Mouse (Mus musculus) liver, embryonic 14.5 days (tissue): ENCODE data around the gene Wwc2. TPM values are rescaled to one million over a fixed set of nuclear protein-coding genes. Genes with fewer than 3 reads are reported as not detected.

Experiments used
- ATAC-seq: fragments of 200-750 bp; cut with Nextera tagmentation; 2 replicates; pipeline ENCODE4 v1.8.0; 2017; ENCODE audit warnings: moderate number of reproducible peaks, mild to moderate bottlenecking, moderate library complexity; ENCODE audit not compliant: insufficient read depth
- DNase-seq, 3 experiments: peaks; one replicate each; pipeline ENCODE4 v3.0.0-alpha.2; 2012 to 2013; ENCODE audit warnings: low read depth in 3 of 3, low spot score in 3 of 3
- H3K27ac ChIP-seq: fragments of 300-500 bp; sonication (generic); 2 replicates; pipeline ENCODE4 v1.5.1; 2014; ENCODE audit warnings: moderate library complexity, mild to moderate bottlenecking, control low read depth, inconsistent platforms
- H3K27me3 ChIP-seq: fragments of 300-500 bp; sonication (generic); 2 replicates; pipeline ENCODE4 v1.6.1; 2014; ENCODE audit warnings: mild to moderate bottlenecking, low read length, moderate library complexity; ENCODE audit not compliant: control insufficient read depth, insufficient read depth
- H3K36me3 ChIP-seq: fragments of 300-500 bp; sonication (generic); replicated peaks from 2 replicates; pipeline ENCODE4 v1.6.1; 2014; ENCODE audit warnings: low read depth; ENCODE audit not compliant: control insufficient read depth, insufficient read depth
- H3K4me1 ChIP-seq, 2 experiments: fragments of 200-500 bp in 1 of 2; fragments of 300-500 bp in 1 of 2; sonication (generic) in 1 of 2; replicated peaks; 2 replicates each; pipeline ENCODE4 v1.6.1; 2012 to 2014; ENCODE audit warnings: antibody characterized with exemption in 1 of 2, inconsistent platforms in 1 of 2, low read length in 1 of 2; ENCODE audit not compliant: control insufficient read depth in 2 of 2, insufficient read depth in 2 of 2
- H3K4me2 ChIP-seq: fragments of 300-500 bp; sonication (generic); 2 replicates; pipeline ENCODE4 v1.6.1; 2014; ENCODE audit warnings: low read depth, mild to moderate bottlenecking, control low read depth, moderate library complexity
- H3K4me3 ChIP-seq, 2 experiments: fragments of 200-500 bp in 1 of 2; fragments of 300-500 bp in 1 of 2; sonication (generic) in 1 of 2; 2 replicates each; pipeline ENCODE4 v1.5.1; 2012 to 2014; ENCODE audit warnings: low read depth in 2 of 2, low read length in 2 of 2, mild to moderate bottlenecking in 2 of 2, control low read depth in 1 of 2, inconsistent platforms in 1 of 2, moderate library complexity in 1 of 2; ENCODE audit not compliant: insufficient read depth in 1 of 2
- H3K9ac ChIP-seq: fragments of 300-500 bp; sonication (generic); replicated peaks from 2 replicates; pipeline ENCODE4 v1.6.1; 2014; ENCODE audit warnings: mild to moderate bottlenecking, control low read depth, moderate library complexity
- H3K9me3 ChIP-seq: fragments of 300-500 bp; sonication (generic); 2 replicates; pipeline ENCODE4 v1.6.1; 2016; ENCODE audit warnings: low read length, mixed read lengths; ENCODE audit not compliant: control insufficient read depth
- CTCF ChIP-seq: IDR thresholded peaks from 2 replicates; pipeline ENCODE4 v1.5.1; 2016; ENCODE audit warnings: antibody characterized with exemption, low read depth, control low read depth
- EP300 ChIP-seq: IDR thresholded peaks from 2 replicates; pipeline ENCODE4 v1.6.1; 2016; ENCODE audit warnings: antibody characterized with exemption, low read depth
- WGBS: fragments of 180-500 bp; shearing (Covaris S2); extraction: QIAGEN DNeasy Blood & Tissue Kit; methylation state at CpG from one replicate; pipeline ENCODE4 v1.1.7; 2014; ENCODE audit not compliant: insufficient replicate concordance; 5-methylcytosine and 5-hydroxymethylcytosine counted together
- polyA plus RNA-seq, 2 experiments: library from polyadenylated mRNA; depleted of rRNA in 1 of 2; stranded (reverse) in 1 of 2; unstranded in 1 of 2; fragments of >200 nt; fragmentation: Nextera tagmentation in 1 of 2; extraction: Ambion mirVana in 1 of 2; gene quantifications; 2 replicates each; pipeline versions ENCODE4 v1.2.1 to v1.2.3; 2012 to 2014

Wwc2 gene
- polyA plus RNA-seq, 2 experiments = 0.90 to 1.0 TPM

- DNase-seq (no peak), ATAC-seq (no peak)
- WGBS = 56% methylated on average over 14 of the region's 14 CpGs
These were observed 180.6 kb downstream of the Wwc2 start for GRCm38 (mm10) chr8:47809970-47810665.

GRCm38 (mm10) chr8:47804262-47804661 lies 186.5 kb downstream of the Wwc2 start:
- WGBS = 42% methylated on average over 1 of the region's 1 CpGs
- H3K4me1 ChIP-seq = no peaks in the 10 kb centered on the region

More at GRCm38 (mm10) chr8:47809970-47810665, 180.6 kb downstream of the Wwc2 start:
- Histone ChIP-seq H3K27ac (no peak overlapping the region), H3K27me3 (no peaks in the 10 kb centered on the region), H3K4me2 (no peak overlapping the region), H3K9ac (no peak overlapping the region), H3K4me3 (no peak overlapping the region), H3K4me1 (no peaks in the 10 kb centered on the region), H3K9me3 (no peaks in the 10 kb centered on the region), H3K36me3 (no peaks in the 10 kb centered on the region)
- no peak for TF ChIP-seq EP300
- no peak for TF ChIP-seq CTCF

GRCm38 (mm10) chr8:47802349-47802748 lies 188.4 kb downstream of the Wwc2 start:
- WGBS = 40% methylated on average over 2 of the region's 2 CpGs
- no peak for ATAC-seq
- Histone ChIP-seq H3K27ac (no peak overlapping the region), H3K9ac (no peak overlapping the region), H3K4me1 (no peaks in the 10 kb centered on the region), H3K4me3 (no peak overlapping the region), H3K27me3 (no peaks in the 10 kb centered on the region), H3K36me3 (no peaks in the 10 kb centered on the region), H3K4me2 (no peak overlapping the region), H3K9me3 (no peaks in the 10 kb centered on the region)
- TF ChIP-seq CTCF = no peak
- TF ChIP-seq EP300 = no peak
- DNase-seq = no peak

More at GRCm38 (mm10) chr8:47804262-47804661, 186.5 kb downstream of the Wwc2 start:
- Histone ChIP-seq H3K4me2 (no peak overlapping the region), H3K9ac (no peak overlapping the region), H3K36me3 (no peaks in the 10 kb centered on the region), H3K27ac (no peak overlapping the region), H3K27me3 (no peaks in the 10 kb centered on the region), H3K9me3 (no peaks in the 10 kb centered on the region), H3K4me3 (no peak overlapping the region)
- no peak for DNase-seq
- TF ChIP-seq CTCF (no peak), EP300 (no peak)
- no peak for ATAC-seq

- Histone ChIP-seq H3K36me3 (no peaks in the 10 kb centered on the region), H3K4me1 (no peaks in the 10 kb centered on the region)
- 48% methylated on average over 6 of the region's 6 CpGs for WGBS
These were observed 191.3 kb downstream of the Wwc2 start for GRCm38 (mm10) chr8:47799438-47799837.

GRCm38 (mm10) chr8:47791986-47792385 lies 198.7 kb downstream of the Wwc2 start:
- Histone ChIP-seq H3K4me2 (no peak overlapping the region), H3K9me3 (no peaks in the 10 kb centered on the region), H3K36me3 (no peaks in the 10 kb centered on the region), H3K27me3 (no peaks in the 10 kb centered on the region), H3K4me3 (no peak overlapping the region), H3K27ac (no peak overlapping the region), H3K9ac (no peak overlapping the region), H3K4me1 (no peaks in the 10 kb centered on the region)
- no peak for TF ChIP-seq EP300
- no peak for DNase-seq
- WGBS = 62% methylated on average over 9 of the region's 9 CpGs
- ATAC-seq = no peak

More at GRCm38 (mm10) chr8:47799438-47799837, 191.3 kb downstream of the Wwc2 start:
- no peaks in the 10 kb centered on the region for H3K9me3 ChIP-seq
- H3K4me3 ChIP-seq = no peak overlapping the region
- no peak overlapping the region for H3K9ac ChIP-seq
- no peak for TF ChIP-seq CTCF
- TF ChIP-seq EP300 = no peak
- H3K4me2 ChIP-seq = no peak overlapping the region
- DNase-seq (no peak), ATAC-seq (no peak)
- no peaks in the 10 kb centered on the region for H3K27me3 ChIP-seq
- H3K27ac ChIP-seq = no peak overlapping the region
